Mouse (Mus musculus): ENCODE results near the gene Mcm6. TPM values are rescaled to one million over a fixed set of nuclear protein-coding genes. Genes with fewer than 3 reads are reported as not detected.

The Mcm6 gene
- polyA plus RNA-seq, 1 experiment from 2014 or later = 266 TPM

DNA sequence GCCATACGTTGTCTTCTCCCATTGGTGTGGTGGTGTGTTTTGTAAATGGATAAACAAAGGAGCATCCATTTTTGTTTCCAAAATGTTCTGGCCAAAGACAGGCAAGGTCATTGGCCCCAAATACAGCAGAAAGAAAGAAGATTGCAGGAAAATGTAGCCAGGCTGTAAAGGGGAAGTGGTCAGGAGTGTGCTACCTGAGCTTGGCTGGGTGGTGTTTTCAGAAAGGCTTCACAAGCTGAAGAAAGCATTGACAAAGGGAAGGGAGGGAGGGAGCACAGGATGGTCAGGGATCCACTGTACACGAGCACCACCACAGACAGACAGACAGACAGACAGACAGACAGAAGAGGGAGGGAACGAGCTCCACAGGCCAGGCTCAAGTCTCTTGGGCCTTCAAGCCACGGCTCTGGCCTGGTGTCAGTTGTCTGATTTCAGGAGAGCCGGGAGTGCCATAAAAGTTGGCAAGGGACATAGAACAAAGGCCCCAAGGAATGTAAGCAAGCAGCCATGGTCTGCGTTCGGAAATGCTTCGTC lies 75.2 kb downstream of the Mcm6 start:
- ATAC-seq (ENCODE audit: borderline replicate concordance, extremely low read depth, low FRiP score, low TSS enrichment) = no peak
- no peak overlapping the region for H3K4me2 ChIP-seq
- H3K9me3 ChIP-seq = no peaks in the 10 kb centered on the region
- H3K27me3 ChIP-seq = no peaks in the 10 kb centered on the region
- H3K27ac ChIP-seq = no peak overlapping the region
- H3K9ac ChIP-seq = no peak overlapping the region
- H3K4me1 ChIP-seq = no peaks in the 10 kb centered on the region
- H3K36me3 ChIP-seq = peaks cover 12% of the 10 kb centered on the region
- H3K4me3 ChIP-seq = no peak overlapping the region
- WGBS = 79% methylated on average over 8 of the region's 8 CpGs

DNA sequence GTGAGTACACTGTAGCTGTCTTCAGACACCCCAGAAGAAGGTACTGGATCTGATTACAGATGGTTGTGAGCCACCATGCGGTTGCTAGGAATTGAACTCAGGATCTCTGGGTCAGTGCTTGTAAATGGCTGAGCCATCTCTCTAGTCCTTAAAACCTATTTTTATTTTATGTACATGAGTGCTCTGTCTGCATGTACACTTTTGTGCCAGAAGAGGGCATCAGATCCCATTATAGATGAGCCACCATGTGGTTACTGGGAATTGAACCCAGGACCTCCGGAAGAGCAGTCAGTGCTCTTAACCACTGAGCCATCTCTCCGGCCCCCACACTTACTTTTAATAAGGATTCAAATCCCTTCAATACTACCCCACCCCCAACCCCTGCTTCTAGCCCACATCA lies 76.5 kb downstream of the Mcm6 start:
- WGBS = 98% methylated on average over 3 of the region's 3 CpGs
- Histone ChIP-seq H3K4me2 (no peak overlapping the region), H3K36me3 (peaks cover 24% of the 10 kb centered on the region), H3K9me3 (no peaks in the 10 kb centered on the region), H3K4me3 (no peak overlapping the region), H3K9ac (no peak overlapping the region), H3K27me3 (no peaks in the 10 kb centered on the region), H3K4me1 (no peaks in the 10 kb centered on the region), H3K27ac (no peak overlapping the region)
- no peak for ATAC-seq (ENCODE audit: borderline replicate concordance, extremely low read depth, low FRiP score, low TSS enrichment)

DNA sequence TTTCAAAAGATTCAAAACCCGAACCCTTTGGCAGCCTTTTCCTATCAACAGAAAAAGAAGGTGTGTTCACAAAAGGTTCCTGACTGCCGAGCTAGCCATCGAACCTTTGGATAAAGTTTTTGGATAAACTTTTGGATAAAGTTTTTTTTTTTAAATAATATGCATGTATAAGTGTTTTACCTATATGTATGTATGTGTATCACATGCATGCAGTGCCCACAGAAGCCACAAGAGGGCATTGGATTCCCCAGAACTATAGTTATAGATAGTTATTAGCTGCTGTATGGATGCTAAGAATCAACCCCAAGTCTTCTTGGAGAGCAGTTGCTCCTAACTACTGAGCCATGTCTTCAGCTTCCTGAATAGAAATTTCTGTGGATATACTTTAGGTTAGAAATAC lies 77.7 kb downstream of the Mcm6 start:
- Histone ChIP-seq H3K4me2 (no peak overlapping the region), H3K9ac (no peak overlapping the region), H3K27me3 (no peaks in the 10 kb centered on the region), H3K36me3 (peaks cover 34% of the 10 kb centered on the region), H3K4me3 (no peak overlapping the region), H3K4me1 (no peaks in the 10 kb centered on the region), H3K27ac (no peak overlapping the region), H3K9me3 (no peaks in the 10 kb centered on the region)
- no peak for ATAC-seq (ENCODE audit: borderline replicate concordance, extremely low read depth, low FRiP score, low TSS enrichment)
- WGBS = 92% methylated on average over 3 of the region's 3 CpGs

Other genes with a start within 250 kb of the Mcm6 start
- 56.0 and 61.1 TPM in 2 replicates for gene Ubxn4, start 115.7 kb downstream of the Mcm6 start, polyA plus RNA-seq (2015; fragmentation: Nextera tagmentation; extraction: Ambion mirVana)
- gene Lct, start 31.3 kb downstream of the Mcm6 start, polyA plus RNA-seq (2015; fragmentation: Nextera tagmentation; extraction: Ambion mirVana) = 0.03 and 0.09 TPM in 2 replicates
- 178 and 179 TPM in 2 replicates for gene Dars, start 57.7 kb upstream of the Mcm6 start, polyA plus RNA-seq (2015; fragmentation: Nextera tagmentation; extraction: Ambion mirVana)
- gene Cxcr4, start 232.6 kb upstream of the Mcm6 start, polyA plus RNA-seq (2015; fragmentation: Nextera tagmentation; extraction: Ambion mirVana) = 8.1 and 9.3 TPM in 2 replicates